Mouse (Mus musculus) urinary bladder, postnatal 36 days (tissue): ENCODE results near the gene Hspa5.
"Not testable (repeated sequence)": the region's sequence is repeated elsewhere in the genome, so short reads cannot be mapped to it uniquely, and the experiment has no call there.

Experiments used
- DNase-seq, 2 experiments: peaks; one replicate each; pipeline ENCODE4 v3.0.0; 2022; ENCODE audit warnings: low spot score in 2 of 2, mixed read lengths in 1 of 2

Gene Hspa5

DNA sequence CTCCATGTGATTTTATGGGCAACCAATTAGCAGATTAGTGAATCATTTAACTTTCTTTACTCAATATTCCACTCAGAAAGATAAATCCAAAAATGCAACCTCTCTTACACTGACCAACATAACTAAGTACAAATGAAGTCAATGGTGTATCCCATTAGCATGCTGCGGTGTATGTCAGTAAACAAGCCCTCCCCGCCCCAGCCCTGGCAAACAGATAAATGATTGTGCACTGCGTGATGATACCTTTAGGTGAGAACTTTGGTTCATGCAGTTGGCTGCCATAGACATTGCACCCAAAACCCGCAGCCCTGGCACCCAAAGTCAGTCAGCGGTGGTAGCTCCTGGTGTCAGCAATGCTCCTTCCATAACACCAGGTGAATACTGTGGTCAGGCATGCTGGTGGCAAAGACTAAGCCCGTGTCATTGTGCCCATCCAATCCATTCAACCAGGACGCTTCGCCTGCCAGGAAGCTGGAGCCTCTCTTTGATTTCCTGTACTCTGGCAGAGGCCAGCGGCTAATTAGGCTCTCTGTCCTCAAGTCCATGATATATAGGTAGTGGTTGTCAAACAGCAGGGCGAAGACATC lies 33.7 kb downstream of the Hspa5 start:
- no peak for DNase-seq

DNA sequence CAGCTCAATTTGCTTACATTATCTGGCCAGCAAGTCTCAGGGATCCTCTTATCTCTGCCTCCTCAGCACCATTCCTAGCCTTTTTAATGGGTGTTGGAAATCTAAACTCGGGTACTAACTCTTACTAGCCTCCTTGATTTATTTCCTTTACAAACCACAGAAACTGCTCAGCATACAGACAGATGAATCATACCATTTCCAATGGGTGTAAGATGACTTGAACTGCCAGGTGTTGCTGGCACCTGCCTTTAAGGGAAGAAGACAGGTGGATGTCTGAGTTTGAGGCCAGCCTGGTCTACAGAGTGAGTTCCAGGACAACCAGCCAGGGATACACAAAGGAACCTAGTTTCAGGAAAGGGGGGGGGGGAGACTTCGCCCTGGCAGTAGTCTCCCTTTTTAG lies 36.3 kb downstream of the Hspa5 start:
- DNase-seq, result no peak

DNA sequence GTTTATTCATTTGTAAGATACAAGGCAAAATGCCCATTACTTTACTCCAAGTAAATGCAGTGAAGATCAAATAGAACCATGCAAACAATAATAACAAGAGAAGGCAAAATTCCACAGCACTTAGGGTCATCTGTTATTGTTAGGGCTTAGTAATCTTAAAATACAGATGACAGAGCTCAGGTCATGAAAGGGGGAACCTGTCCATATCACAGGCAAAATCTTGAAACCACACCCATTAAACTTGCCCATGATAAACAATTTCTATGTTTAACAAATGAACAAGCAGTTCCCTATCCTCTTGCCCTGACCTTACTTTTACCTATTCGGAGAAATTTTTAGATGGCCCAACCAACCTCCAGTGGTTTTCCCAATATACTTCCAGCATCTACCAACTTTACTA lies 37.8 kb downstream of the Hspa5 start:
- no peak for DNase-seq

DNA sequence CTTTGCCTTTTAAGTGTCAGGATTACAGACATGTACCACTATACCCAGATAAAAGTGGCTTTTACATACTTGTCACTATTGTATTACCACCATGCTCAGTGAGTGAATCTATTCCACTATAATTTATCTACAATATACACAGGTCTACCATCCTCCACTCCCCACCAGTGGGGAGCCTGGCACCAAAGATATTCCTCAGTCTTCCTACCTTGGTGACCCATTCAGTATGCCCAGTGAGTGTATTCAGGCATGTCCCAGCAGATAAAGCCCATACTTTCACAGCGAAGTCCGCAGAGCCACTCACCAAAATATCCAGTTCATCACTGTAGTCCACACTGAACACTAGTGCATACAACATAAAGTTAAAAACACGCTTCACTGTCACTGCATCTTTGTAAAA lies 39.0 kb downstream of the Hspa5 start:
- DNase-seq, result no peak

DNA sequence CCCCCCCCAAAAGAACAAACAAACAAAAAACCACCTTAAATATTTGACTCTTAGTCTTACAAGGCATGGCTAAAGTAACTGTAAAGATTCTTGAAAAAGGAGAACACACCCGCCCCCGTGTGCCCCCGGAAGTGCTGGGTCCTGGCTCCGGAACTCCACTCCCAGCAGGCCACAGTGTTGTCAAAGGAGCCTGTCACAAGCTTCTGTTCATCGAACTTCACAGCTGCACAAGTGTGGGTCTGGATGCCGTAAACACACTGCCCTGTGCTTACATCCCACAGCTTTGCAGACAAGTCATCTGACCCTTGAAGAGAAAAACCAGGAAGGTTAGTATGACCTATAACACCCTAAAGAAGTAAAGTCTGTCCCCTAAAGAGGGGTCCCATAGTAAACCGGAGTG lies 40.9 kb downstream of the Hspa5 start:
- no peak for DNase-seq

DNA sequence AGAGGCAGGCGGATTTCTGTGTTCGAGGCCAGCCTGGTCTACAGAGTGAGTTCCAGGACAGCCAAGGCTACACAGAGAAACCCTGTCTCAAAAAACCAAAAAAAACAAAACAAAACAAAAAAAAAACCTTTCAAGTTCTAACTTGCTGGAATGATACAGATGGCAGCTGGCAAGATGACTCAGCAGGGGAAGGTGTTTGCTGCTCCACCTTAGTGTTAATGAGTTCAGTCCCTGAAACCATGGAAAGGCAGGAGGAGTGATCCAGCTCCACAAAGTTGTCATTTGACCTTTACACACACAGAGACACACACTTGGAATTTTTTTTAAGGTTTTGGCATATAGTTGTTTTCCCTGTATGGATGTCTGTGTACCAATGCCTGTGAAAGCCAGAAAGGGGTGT lies 44.1 kb downstream of the Hspa5 start:
- not testable (repeated sequence) for DNase-seq

DNA sequence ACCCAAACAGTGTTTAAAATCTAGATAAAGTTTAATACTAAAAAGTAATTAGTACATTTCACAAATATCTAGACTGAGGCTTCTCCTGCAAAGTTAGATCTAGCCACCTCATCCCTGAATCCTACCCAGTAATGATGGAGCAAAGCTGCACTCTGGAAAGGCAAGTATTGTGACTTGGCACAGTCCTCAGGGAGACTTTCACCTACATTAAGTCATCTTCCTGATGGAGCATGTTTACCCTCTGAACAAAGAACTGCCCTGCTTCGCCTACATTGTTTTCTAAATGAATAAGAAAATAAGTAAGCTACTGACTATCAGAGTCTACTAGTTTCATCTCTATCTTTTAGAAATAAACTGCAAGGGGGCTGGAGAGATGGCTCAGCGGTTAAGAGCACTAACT lies 46.7 kb downstream of the Hspa5 start:
- DNase-seq, result no peak

DNA sequence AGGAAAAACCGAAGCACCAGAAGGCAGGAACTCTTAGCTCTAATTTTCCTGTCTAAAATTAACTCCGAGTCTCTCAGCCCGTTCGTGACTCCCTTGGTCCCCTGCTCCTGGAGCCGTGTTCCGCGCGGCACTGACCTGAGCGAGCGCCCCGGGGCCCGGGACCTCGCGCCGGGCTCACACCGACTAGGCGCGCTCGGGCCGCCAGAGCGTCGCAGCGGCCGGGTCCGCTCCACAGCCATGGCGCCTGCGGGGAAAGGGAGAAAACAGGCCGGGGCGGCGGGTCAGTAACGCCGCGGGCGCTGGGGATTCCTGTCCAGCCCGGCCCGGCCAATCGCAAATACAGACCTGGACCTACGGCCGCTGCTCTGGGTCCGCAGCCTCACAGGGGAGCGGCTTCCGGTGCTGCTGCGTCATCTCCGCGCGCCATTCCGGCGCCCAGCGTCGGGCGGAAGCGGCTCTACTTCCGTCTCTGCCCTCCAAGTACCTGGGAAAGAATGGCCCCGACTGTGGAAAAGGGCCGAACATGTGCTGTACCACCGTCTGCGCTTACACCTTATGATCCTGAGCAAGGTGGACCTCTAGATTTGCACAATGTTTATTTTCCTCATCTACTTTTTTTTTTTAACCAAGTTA lies 54.2 kb downstream of the Hspa5 start, which contains the start of gene Fbxw2:
TSS of gene Fbxw2 (minus strand) at position 485 of the 633 bp plus-strand sequence.
- DNase-seq, result peak; percentile 84 to 92

DNA sequence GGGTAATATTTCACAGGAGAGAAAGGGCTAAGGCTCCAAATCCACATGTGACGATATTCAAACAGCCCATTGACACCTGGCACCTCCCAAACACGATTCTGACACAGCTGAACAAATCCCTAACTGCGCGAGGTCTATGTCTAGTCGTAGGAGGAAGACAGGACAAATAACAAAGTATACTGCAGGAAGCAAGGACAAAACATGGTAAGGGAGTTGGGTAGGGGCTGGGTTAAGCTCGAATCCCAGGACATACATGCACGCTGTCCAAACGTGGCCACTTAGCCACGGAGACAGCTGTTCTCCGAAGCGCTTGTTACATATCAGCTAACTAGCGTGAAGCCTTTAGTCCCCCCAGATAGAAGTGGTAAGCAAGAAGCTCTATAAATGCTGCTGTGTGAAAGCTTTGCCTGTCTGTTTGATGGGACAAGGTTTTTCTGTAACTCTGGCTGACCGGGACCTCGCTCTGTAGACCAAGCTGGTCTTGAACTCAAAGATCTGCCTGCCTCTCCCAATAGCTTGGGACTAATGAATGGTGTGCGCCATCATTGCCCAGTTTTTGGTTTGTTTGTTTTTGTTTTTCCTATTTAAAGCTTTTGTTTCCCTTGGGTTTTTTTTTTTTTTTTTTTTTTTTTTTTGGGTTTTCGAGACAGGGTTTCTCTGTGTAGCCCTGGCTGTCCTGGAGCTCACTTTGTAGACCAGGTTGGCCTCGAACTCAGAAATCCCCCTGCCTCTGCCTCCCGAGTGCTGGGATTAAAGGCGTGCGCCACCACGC lies 54.9 kb downstream of the Hspa5 start:
- no peak for DNase-seq
